Mouse (Mus musculus): ENCODE results near the gene Jmy. TPM values are rescaled to one million over a fixed set of nuclear protein-coding genes. Genes with fewer than 3 reads are reported as not detected.

The Jmy gene
- polyA plus RNA-seq, 1 experiment from 2014 or later = 7.6 TPM

DNA sequence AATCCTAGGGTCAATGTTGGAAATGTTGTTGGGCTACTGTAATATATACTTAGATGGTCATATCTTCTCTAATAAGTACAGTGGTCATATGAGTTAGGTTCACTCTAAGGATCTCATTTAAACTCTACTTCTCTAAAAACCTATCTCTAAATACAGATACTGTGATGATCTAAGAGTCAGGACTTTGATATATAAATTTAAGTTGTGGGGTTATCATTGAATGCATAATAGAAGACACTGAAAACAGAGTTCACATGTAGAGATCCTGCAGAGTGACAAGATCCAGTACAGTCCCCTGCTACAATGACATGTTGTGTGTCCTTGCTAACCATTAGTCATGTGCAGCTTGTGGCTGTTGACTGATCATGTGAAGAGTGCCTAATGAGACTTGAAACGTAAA, 114.5 kb downstream of the Jmy start:
- no peaks in the 10 kb centered on the region for H3K9me3 ChIP-seq (replicated peaks; ENCODE audit: low read length)
- no peak for TF ChIP-seq CTCF (IDR thresholded peaks at IDR 0.05; ENCODE audit: low read depth)
- DNase-seq (ENCODE audit: low spot score) = no peak
- no peak overlapping the region for H3K27ac ChIP-seq
- no peak overlapping the region for H3K9ac ChIP-seq (ENCODE audit: low read depth, low read length)
- WGBS = 71% methylated on average over 1 of the region's 1 CpGs
- no peak overlapping the region for H3K4me2 ChIP-seq (ENCODE audit: low read length)
- no peaks in the 10 kb centered on the region for H3K36me3 ChIP-seq (ENCODE audit: insufficient read depth, low read length)
- H3K27me3 ChIP-seq (ENCODE audit: insufficient read depth, low read length) = no peaks in the 10 kb centered on the region
- no peaks in the 10 kb centered on the region for H3K4me1 ChIP-seq (replicated peaks; ENCODE audit: insufficient read depth, low read length)
- no peak overlapping the region for H3K4me3 ChIP-seq (replicated peaks; ENCODE audit: low read depth, low read length)
- ATAC-seq (replicated peaks; ENCODE audit: low FRiP score, low read depth) = no peak

DNA sequence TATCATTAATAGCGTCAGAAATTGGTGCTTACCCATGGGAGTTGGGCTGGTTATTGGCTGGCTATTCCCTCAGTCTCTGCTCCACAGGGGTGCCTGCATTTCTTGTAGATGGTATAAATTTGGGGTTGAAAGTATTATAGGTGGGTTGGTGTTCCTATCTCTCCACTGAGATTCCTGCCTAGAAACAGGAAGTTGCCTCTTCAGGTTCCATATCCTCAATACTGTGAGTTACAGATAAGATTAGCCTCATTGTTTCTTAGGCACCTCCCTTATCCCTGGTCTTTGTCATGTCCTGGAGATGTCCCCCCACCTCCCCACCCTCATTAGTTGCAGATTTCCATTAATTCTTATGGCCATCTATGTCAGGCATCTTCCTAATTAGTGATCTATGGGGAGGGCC, 115.1 kb downstream of the Jmy start:
- no peaks in the 10 kb centered on the region for H3K27me3 ChIP-seq (ENCODE audit: insufficient read depth, low read length)

DNA sequence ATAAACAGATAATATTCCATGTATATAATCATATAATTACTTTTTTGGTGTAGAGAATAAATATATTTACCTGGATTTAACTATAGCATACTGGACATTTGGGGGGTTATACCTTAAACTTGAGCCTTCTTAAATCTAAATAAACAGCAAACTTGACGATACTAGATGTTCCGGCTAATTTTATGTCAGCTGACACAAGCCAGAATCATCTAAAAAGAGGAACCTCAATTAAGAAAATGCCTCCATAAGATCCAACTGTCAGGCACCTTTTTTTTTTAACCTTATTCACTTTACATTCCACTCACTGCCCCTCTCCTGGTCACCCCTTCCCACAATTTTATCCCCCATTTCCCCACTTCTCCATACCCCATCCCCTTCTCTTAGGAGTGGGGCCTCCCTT, 116.0 kb downstream of the Jmy start:
- no peaks in the 10 kb centered on the region for H3K27me3 ChIP-seq (ENCODE audit: insufficient read depth, low read length)
- WGBS = 89% methylated on average over 2 of the region's 2 CpGs
- no peak overlapping the region for H3K27ac ChIP-seq
- no peaks in the 10 kb centered on the region for H3K9me3 ChIP-seq (replicated peaks; ENCODE audit: low read length)
- H3K4me2 ChIP-seq (ENCODE audit: low read length) = no peak overlapping the region
- H3K4me3 ChIP-seq (replicated peaks; ENCODE audit: low read depth, low read length) = no peak overlapping the region
- H3K9ac ChIP-seq (ENCODE audit: low read depth, low read length) = no peak overlapping the region
- DNase-seq (ENCODE audit: low spot score) = no peak
- TF ChIP-seq CTCF (IDR thresholded peaks at IDR 0.05; ENCODE audit: low read depth) = no peak
- no peak for ATAC-seq (replicated peaks; ENCODE audit: low FRiP score, low read depth)
- no peaks in the 10 kb centered on the region for H3K36me3 ChIP-seq (ENCODE audit: insufficient read depth, low read length)
- no peaks in the 10 kb centered on the region for H3K4me1 ChIP-seq (replicated peaks; ENCODE audit: insufficient read depth, low read length)

More for the DNA sequence above, 115.1 kb downstream of the Jmy start:
- WGBS = 91% methylated on average over 1 of the region's 1 CpGs
- ATAC-seq (replicated peaks; ENCODE audit: low FRiP score, low read depth) = no peak
- Histone ChIP-seq H3K9me3 (replicated peaks; ENCODE audit: low read length) (no peaks in the 10 kb centered on the region), H3K36me3 (ENCODE audit: insufficient read depth, low read length) (no peaks in the 10 kb centered on the region), H3K27ac (no peak overlapping the region), H3K4me3 (replicated peaks; ENCODE audit: low read depth, low read length) (no peak overlapping the region), H3K4me2 (ENCODE audit: low read length) (no peak overlapping the region), H3K4me1 (replicated peaks; ENCODE audit: insufficient read depth, low read length) (no peaks in the 10 kb centered on the region), H3K9ac (ENCODE audit: low read depth, low read length) (no peak overlapping the region)
- TF ChIP-seq CTCF (IDR thresholded peaks at IDR 0.05; ENCODE audit: low read depth) = no peak
- DNase-seq (ENCODE audit: low spot score) = no peak

DNA sequence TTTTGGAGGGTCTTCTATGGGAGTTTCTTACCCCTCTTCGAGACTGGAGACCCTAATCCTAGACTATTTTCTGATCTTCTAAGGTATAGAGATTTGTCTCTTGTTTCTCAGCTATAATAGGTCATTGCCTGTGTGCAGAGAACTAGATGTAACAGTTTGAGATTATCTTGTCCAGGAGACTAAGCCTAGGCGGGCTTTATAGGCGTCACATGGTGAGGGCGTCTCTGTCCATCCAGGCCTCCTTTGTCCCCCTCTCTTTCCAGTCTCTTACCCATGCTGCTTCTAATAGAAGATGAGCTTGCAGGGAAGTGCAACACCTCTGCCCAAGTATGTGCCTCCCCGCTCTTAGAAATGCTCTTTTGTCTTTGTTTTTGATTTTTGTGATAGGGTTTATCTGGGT, 116.5 kb downstream of the Jmy start:
- DNase-seq (ENCODE audit: low spot score) (no peak), ATAC-seq (replicated peaks; ENCODE audit: low FRiP score, low read depth) (no peak)
- Histone ChIP-seq H3K4me2 (ENCODE audit: low read length) (no peak overlapping the region), H3K9ac (ENCODE audit: low read depth, low read length) (no peak overlapping the region), H3K36me3 (ENCODE audit: insufficient read depth, low read length) (no peaks in the 10 kb centered on the region), H3K27me3 (ENCODE audit: insufficient read depth, low read length) (no peaks in the 10 kb centered on the region), H3K9me3 (replicated peaks; ENCODE audit: low read length) (no peaks in the 10 kb centered on the region), H3K4me1 (replicated peaks; ENCODE audit: insufficient read depth, low read length) (no peaks in the 10 kb centered on the region), H3K27ac (no peak overlapping the region), H3K4me3 (replicated peaks; ENCODE audit: low read depth, low read length) (no peak overlapping the region)
- 94% methylated on average over 5 of the region's 5 CpGs for WGBS
- TF ChIP-seq CTCF (IDR thresholded peaks at IDR 0.05; ENCODE audit: low read depth) = no peak

DNA sequence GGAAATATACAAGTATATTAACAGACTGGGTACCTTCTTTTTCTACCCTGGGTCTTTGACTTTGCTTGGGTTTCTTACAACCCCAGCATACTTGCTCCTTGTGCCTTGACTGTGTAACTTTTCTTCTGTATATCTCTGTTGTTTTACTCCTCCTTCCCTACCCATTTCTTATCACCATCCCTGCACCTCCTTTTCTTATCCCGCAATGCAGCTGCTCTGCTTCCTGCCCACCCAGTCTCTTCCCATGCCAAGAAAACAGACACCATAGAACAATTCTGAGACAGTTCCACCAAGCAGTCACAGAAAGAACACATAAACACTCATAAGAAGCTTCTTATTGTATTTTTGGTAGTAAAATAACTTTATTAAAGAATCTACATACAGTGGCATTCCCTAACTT, 118.3 kb downstream of the Jmy start:
- no peak for DNase-seq (ENCODE audit: low spot score)
- H3K27ac ChIP-seq = no peak overlapping the region
- H3K4me1 ChIP-seq (replicated peaks; ENCODE audit: insufficient read depth, low read length) = no peaks in the 10 kb centered on the region
- H3K4me3 ChIP-seq (replicated peaks; ENCODE audit: low read depth, low read length) = no peak overlapping the region
- H3K9me3 ChIP-seq (replicated peaks; ENCODE audit: low read length) = no peaks in the 10 kb centered on the region
- no peaks in the 10 kb centered on the region for H3K27me3 ChIP-seq (ENCODE audit: insufficient read depth, low read length)
- no peak for TF ChIP-seq CTCF (IDR thresholded peaks at IDR 0.05; ENCODE audit: low read depth)
- no peaks in the 10 kb centered on the region for H3K36me3 ChIP-seq (ENCODE audit: insufficient read depth, low read length)
- 78% methylated on average over 1 of the region's 1 CpGs for WGBS
- no peak overlapping the region for H3K4me2 ChIP-seq (ENCODE audit: low read length)
- ATAC-seq (replicated peaks; ENCODE audit: low FRiP score, low read depth) = no peak
- no peak overlapping the region for H3K9ac ChIP-seq (ENCODE audit: low read depth, low read length)

DNA sequence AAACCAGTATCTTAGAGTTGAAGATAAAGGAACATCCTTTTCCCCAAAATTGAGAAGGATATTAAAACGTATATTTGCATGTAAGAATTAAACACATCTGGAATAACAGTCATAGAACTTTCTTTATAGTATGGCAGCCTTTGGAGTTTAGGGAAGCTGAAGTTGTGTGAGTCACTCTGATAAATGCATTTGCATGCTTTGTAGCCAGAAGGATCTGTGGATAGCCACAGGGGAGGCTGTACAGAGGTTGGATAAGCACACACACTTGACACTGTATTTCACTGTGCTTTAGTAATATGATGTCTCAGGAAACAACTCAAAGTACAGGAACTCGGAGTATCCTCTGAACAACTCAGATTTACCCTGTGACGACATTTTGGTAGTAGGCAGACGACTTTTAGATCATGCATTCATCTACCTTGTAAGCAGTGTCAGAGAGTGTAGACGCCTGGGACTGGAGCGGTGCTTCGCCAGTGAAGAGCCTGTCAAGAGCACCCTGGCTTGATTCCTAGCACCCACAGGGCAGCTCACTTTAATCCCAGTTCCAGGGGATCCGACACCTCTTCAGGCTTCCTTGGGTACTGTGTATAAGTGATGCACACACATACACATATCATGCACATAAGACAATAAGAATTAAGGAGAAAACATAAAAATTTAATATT, 119.1 kb downstream of the Jmy start:
- ATAC-seq (replicated peaks; ENCODE audit: low FRiP score, low read depth) = no peak
- WGBS = 90% methylated on average over 8 of the region's 8 CpGs
- TF ChIP-seq CTCF (IDR thresholded peaks at IDR 0.05; ENCODE audit: low read depth) = no peak

More for the DNA sequence above, 119.1 kb downstream of the Jmy start:
- H3K27me3 ChIP-seq (ENCODE audit: insufficient read depth, low read length) = no peaks in the 10 kb centered on the region
- no peaks in the 10 kb centered on the region for H3K4me1 ChIP-seq (replicated peaks; ENCODE audit: insufficient read depth, low read length)
- no peaks in the 10 kb centered on the region for H3K9me3 ChIP-seq (replicated peaks; ENCODE audit: low read length)
- H3K4me2 ChIP-seq (ENCODE audit: low read length) = no peak overlapping the region
- no peak overlapping the region for H3K4me3 ChIP-seq (replicated peaks; ENCODE audit: low read depth, low read length)
- H3K27ac ChIP-seq = no peak overlapping the region
- no peaks in the 10 kb centered on the region for H3K36me3 ChIP-seq (ENCODE audit: insufficient read depth, low read length)
- H3K9ac ChIP-seq (ENCODE audit: low read depth, low read length) = no peak overlapping the region
- DNase-seq (ENCODE audit: low spot score) = no peak

Other genes starting within 250 kb of the Jmy start
- 3.2 and 3.6 TPM in 2 replicates for gene Homer1, start 200.2 kb downstream of the Jmy start, polyA plus RNA-seq (2015; fragmentation: Nextera tagmentation; extraction: Ambion mirVana)
- 0.43 and 0.59 TPM in 2 replicates for gene Bhmt, start 138.2 kb upstream of the Jmy start, polyA plus RNA-seq (2015; fragmentation: Nextera tagmentation; extraction: Ambion mirVana)
- 23.0 and 24.3 TPM in 2 replicates for gene Bhmt2, start 174.5 kb upstream of the Jmy start, polyA plus RNA-seq (2015; fragmentation: Nextera tagmentation; extraction: Ambion mirVana)
- gene Dmgdh, start 174.6 kb upstream of the Jmy start, polyA plus RNA-seq (2015; fragmentation: Nextera tagmentation; extraction: Ambion mirVana) = 5.9 and 6.7 TPM in 2 replicates